Mouse (Mus musculus): Measurements from ENCODE around the gene Vmn2r28. TPM values are rescaled to one million over a fixed set of nuclear protein-coding genes. Genes with fewer than 3 reads are reported as not detected.

Gene Vmn2r28
- polyA plus RNA-seq (2017; shearing (Covaris generic)), result not detected

GRCm38 (mm10) chr7:5493856-5494255 lies at the start of gene Vmn2r28:
Gene Vmn2r28 (minus strand): TSS chr7:5493956.

GRCm38 (mm10) chr7:5456674-5457073 lies 37.1 kb downstream of the Vmn2r28 start, which contains the start of gene Vmn1r59:
Gene Vmn1r59 (minus strand): TSS chr7:5456774.

Other genes starting within 250 kb of the Vmn2r28 start
- not detected for gene Gm5065, start 143.4 kb downstream of the Vmn2r28 start, polyA plus RNA-seq (2017; shearing (Covaris generic))
- not detected for gene Nlrp2, start 142.9 kb downstream of the Vmn2r28 start, polyA plus RNA-seq (2017; shearing (Covaris generic))
- not detected for gene Vmn1r58, start 80.6 kb downstream of the Vmn2r28 start, polyA plus RNA-seq (2017; shearing (Covaris generic))
- not detected for gene Vmn1r59, start 37.2 kb downstream of the Vmn2r28 start, polyA plus RNA-seq (2017; shearing (Covaris generic))
- not detected for gene Vmn1r60, start 53.4 kb upstream of the Vmn2r28 start, polyA plus RNA-seq (2017; shearing (Covaris generic))
- gene Vmn1r61, start 119.3 kb upstream of the Vmn2r28 start, polyA plus RNA-seq (2017; shearing (Covaris generic)), result 0.06 TPM
- gene Vmn1r62, start 179.7 kb upstream of the Vmn2r28 start, polyA plus RNA-seq (2017; shearing (Covaris generic)), result not detected

Measured in inflammation-experienced regulatory T-cells, adult 16 weeks (primary cell).